Mouse (Mus musculus) adrenal gland, postnatal 4 days (tissue): ENCODE measurements around the gene Spock1. TPM values are rescaled to one million over a fixed set of nuclear protein-coding genes. Genes with fewer than 3 reads are reported as not detected.
"Not testable (repeated sequence)": the region's sequence is repeated elsewhere in the genome, so short reads cannot be mapped to it uniquely, and the experiment has no call there.

Experiments
- DNase-seq, 2 experiments: peaks; one replicate each; pipeline ENCODE4 v3.0.0; 2021 to 2022; ENCODE audit warnings: low spot score in 2 of 2, mixed read lengths in 2 of 2
- total RNA-seq, 2 experiments: library from RNA; stranded (reverse); gene quantifications; 2 replicates each; pipeline ENCODE4 v1.2.3; 2021

Spock1 gene
- total RNA-seq, 2 experiments from 2014 or later: 30.0 to 35.2 TPM

GRCm38 (mm10) chr13:57611326-57612171 lies 296.6 kb downstream of the Spock1 start:
- no peak for DNase-seq

GRCm38 (mm10) chr13:57609946-57610345 lies 298.2 kb downstream of the Spock1 start:
- DNase-seq: no peak

- no peak for DNase-seq
These were observed 303.7 kb downstream of the Spock1 start for GRCm38 (mm10) chr13:57604437-57604836.

GRCm38 (mm10) chr13:57603226-57603625 lies 304.9 kb downstream of the Spock1 start:
- DNase-seq: no peak

- DNase-seq: no peak
These were observed 312.4 kb downstream of the Spock1 start for GRCm38 (mm10) chr13:57595761-57596051.

GRCm38 (mm10) chr13:57595032-57595760 lies 312.9 kb downstream of the Spock1 start:
- no peak for DNase-seq

GRCm38 (mm10) chr13:57589338-57589914 lies 318.7 kb downstream of the Spock1 start:
- not testable (repeated sequence) for DNase-seq

GRCm38 (mm10) chr13:57588558-57589273 lies 319.4 kb downstream of the Spock1 start:
- DNase-seq: no peak

GRCm38 (mm10) chr13:57585131-57585530 lies 323.0 kb downstream of the Spock1 start:
- no peak for DNase-seq

GRCm38 (mm10) chr13:57582314-57582976 lies 325.7 kb downstream of the Spock1 start:
- DNase-seq: no peak

GRCm38 (mm10) chr13:57577541-57578244 lies 330.4 kb downstream of the Spock1 start:
- no peak for DNase-seq

GRCm38 (mm10) chr13:57573501-57573900 lies 334.6 kb downstream of the Spock1 start:
- DNase-seq: no peak

GRCm38 (mm10) chr13:57568404-57568803 lies 339.7 kb downstream of the Spock1 start:
- no peak for DNase-seq

- DNase-seq: no peak
These were observed 352.9 kb downstream of the Spock1 start for GRCm38 (mm10) chr13:57555186-57555585.

GRCm38 (mm10) chr13:57549743-57550142 lies 358.4 kb downstream of the Spock1 start:
- no peak for DNase-seq

- no peak for DNase-seq
These were observed 371.1 kb downstream of the Spock1 start for GRCm38 (mm10) chr13:57536988-57537547.

- DNase-seq: no peak
These were observed 373.8 kb downstream of the Spock1 start for GRCm38 (mm10) chr13:57534325-57534724.

- no peak for DNase-seq
These were observed 382.2 kb downstream of the Spock1 start for GRCm38 (mm10) chr13:57525946-57526345.

GRCm38 (mm10) chr13:57524546-57524945 lies 383.6 kb downstream of the Spock1 start:
- no peak for DNase-seq

- DNase-seq: no peak
These were observed 384.8 kb downstream of the Spock1 start for GRCm38 (mm10) chr13:57523366-57523765.
